Mouse (Mus musculus): ENCODE data around the gene Zfp52.

DNA sequence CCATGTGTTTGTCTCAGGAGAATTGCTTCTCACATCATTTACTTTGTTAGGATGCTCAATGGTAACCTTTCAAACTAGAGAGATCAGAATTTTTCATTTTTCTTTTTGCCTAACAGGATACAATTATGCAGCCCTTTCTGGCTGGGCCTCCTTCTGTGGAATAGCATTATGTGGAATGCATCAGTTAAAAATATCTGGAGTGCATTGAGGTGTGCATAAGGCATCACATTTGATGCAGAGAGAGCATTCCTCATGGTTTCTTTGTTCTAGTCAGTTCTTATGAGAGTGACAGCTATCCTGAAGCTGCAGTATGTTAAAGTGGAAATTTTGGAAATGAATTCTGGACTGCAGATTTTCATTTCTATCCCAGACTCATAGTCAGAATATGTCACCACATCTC lies 9.1 kb upstream of the Zfp52 start:
- TF ChIP-seq CTCF (IDR thresholded peaks at IDR 0.05; ENCODE audit: low read depth, low read length) (no peak), GATA1 (IDR thresholded peaks at IDR 0.05; ENCODE audit: borderline replicate concordance, low read length) (no peak), POLR2AphosphoS5 (IDR thresholded peaks at IDR 0.05; ENCODE audit: insufficient replicate concordance, low read depth, low read length) (no peak), TAL1 (conservative IDR thresholded peaks at IDR 0.05; ENCODE audit: low read depth, low read length) (no peak), GATA2 (IDR thresholded peaks at IDR 0.05; ENCODE audit: borderline replicate concordance, low read depth, low read length) (no peak)

Measured in G1E (cell line).